Mouse (Mus musculus) embryonic facial prominence, embryonic 13.5 days (tissue): ENCODE data around the gene Art4. TPM values are rescaled to one million over a fixed set of nuclear protein-coding genes. Genes with fewer than 3 reads are reported as not detected.
A peak's percentile ranks its signal among the peaks of the same experiment; 100 is the strongest.

Experiments used
- ATAC-seq: fragments of 200-750 bp; cut with Nextera tagmentation; 2 replicates; pipeline ENCODE4 v1.8.0; 2017; ENCODE audit warnings: low read depth; ENCODE audit not compliant: insufficient number of reproducible peaks, insufficient read depth, low FRiP score, low TSS enrichment
- H3K27ac ChIP-seq: fragments of 300-500 bp; sonication (generic); 2 replicates; pipeline ENCODE4 v1.5.1; 2015; ENCODE audit warnings: moderate library complexity, mild to moderate bottlenecking, inconsistent platforms
- H3K27me3 ChIP-seq: fragments of 300-500 bp; sonication (generic); 2 replicates; pipeline ENCODE4 v1.6.1; 2015; ENCODE audit warnings: mild to moderate bottlenecking, inconsistent platforms
- H3K36me3 ChIP-seq: fragments of 300-500 bp; sonication (generic); 2 replicates; pipeline ENCODE4 v1.6.1; 2015; ENCODE audit warnings: mild to moderate bottlenecking, inconsistent platforms
- H3K4me1 ChIP-seq: fragments of 300-500 bp; sonication (generic); 2 replicates; pipeline ENCODE4 v1.6.1; 2015; ENCODE audit warnings: inconsistent platforms
- H3K4me2 ChIP-seq: fragments of 300-500 bp; sonication (generic); 2 replicates; pipeline ENCODE4 v1.6.1; 2015; ENCODE audit warnings: moderate library complexity, mild to moderate bottlenecking, inconsistent platforms
- H3K4me3 ChIP-seq: fragments of 300-500 bp; sonication (generic); 2 replicates; pipeline ENCODE4 v1.5.1; 2015; ENCODE audit warnings: mild to moderate bottlenecking, inconsistent platforms
- H3K9ac ChIP-seq: fragments of 300-500 bp; sonication (generic); 2 replicates; pipeline ENCODE4 v1.6.1; 2015; ENCODE audit warnings: mild to moderate bottlenecking, inconsistent platforms
- H3K9me3 ChIP-seq: fragments of 300-500 bp; sonication (generic); 2 replicates; pipeline ENCODE4 v1.6.1; 2016; ENCODE audit warnings: inconsistent platforms
- WGBS: fragments of 180-500 bp; shearing (Covaris S2); methylation state at CpG from one replicate; pipeline ENCODE4 v1.1.7; 2015; ENCODE audit warnings: mixed read lengths; 5-methylcytosine and 5-hydroxymethylcytosine counted together
- polyA plus RNA-seq: library from polyadenylated mRNA; unstranded; fragments of >200 nt; fragmentation: Nextera tagmentation; extraction: Ambion mirVana; gene quantifications from 2 replicates; pipeline ENCODE4 v1.2.1, GENCODE M21; 2015

The Art4 gene
- 2.8 and 3.1 TPM in 2 replicates for polyA plus RNA-seq

DNA sequence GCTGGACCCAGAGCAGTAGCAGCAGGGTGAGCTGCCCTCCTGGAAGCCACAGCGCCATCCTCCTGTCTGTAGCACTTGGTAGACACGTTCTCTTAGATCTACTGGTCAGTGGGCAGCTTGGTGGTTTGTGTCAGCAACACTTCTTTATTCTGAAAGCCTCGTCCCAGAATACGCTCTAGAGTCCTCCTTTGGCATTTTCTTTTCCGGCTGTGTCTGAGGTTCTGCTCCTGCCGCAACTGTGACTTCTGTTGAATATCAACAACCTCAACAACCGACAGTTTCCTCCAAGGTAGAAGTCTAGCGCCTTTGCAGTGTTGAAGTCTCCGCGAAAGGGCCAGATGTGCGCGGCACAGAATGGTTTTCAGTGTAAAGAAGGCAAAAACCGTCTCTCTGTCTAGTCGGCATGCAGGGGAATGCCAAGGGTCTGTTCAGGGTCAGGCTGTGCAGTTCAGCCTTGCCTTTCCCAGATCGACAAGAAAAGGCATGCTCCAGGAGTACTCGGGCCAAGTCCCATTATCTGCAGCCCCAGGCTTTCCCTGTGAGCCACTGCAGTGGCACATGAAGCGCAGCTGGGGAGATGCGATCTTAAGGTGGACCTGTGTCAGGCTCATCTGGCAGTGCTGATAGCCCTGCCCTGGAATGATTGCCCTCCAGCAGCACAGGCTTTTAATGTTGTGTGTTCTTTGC lies at the start of gene Art4:
Art4 (minus strand) TSS at position 548 of the 687 bp plus-strand sequence.
- Histone ChIP-seq H3K27ac (peak within 1 kb of the TSS; percentile 66), H3K4me1 (peaks cover 28% of the 10 kb centered on the region), H3K4me2 (peak within 1 kb of the TSS; percentile 42), H3K9me3 (no peaks in the 10 kb centered on the region), H3K9ac (peak within 1 kb of the TSS; percentile 46), H3K4me3 (peak within 1 kb of the TSS; percentile 6), H3K36me3 (no peaks in the 10 kb centered on the region), H3K27me3 (no peaks in the 10 kb centered on the region)
- WGBS: 47% methylated on average over 18 of the region's 18 CpGs
- ATAC-seq: no peak

DNA sequence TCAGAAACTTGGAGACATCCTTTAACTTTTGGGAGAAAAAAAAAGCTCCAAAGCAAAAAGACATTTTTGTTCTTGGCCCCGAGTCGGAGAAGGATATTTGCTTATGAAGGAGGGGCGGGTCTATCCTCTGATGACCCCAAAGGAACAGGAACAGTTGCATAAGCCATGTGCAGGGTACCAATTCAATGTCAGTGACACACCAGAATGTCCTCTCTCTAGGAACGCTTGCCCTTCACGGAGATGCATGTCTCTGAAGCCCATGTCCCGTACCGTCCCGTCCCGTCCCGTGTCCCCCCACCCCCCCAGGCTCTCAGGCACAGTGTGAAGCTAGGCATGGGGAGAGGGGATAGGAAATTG lies 49.4 kb upstream of the Art4 start:
- WGBS: 57% methylated on average over 10 of the region's 10 CpGs

DNA sequence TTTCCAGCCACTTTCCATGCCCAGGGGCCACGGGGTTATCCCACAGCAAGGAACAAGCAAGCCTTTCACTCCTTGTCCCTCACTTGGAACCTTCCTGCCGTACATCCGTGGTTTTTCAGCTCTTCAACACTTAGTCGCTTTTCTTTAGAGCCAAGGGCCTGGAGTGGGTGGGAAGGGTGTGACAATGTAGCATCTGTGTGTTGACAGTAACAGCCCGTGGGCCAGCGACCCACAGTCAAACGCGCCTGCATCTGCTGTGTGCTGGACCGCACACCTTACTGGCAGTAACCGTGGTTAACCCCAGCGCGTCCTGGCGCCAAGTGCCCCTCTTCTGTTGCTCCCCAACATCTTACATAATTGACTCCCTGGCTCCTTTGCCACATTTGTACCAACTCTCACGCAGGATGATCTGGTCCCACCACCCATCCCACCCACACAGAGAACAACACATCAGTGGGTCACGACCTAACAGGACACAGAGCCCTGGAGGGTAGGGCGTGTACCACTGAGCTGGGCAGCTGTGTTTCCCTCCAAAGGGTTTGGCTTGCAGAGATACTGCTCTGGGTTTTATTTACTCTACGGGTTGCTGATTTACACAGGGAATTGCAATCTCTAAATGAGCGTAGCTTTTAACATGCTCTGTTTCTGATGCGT lies 48.9 kb upstream of the Art4 start:
- Histone ChIP-seq H3K9ac (no peak overlapping the region), H3K4me1 (peaks cover 30% of the 10 kb centered on the region), H3K4me2 (no peak overlapping the region), H3K27ac (peak overlapping the region; percentile 16; the same call in 1 of the 2 replicates), H3K4me3 (no peak overlapping the region), H3K36me3 (no peaks in the 10 kb centered on the region), H3K27me3 (no peaks in the 10 kb centered on the region), H3K9me3 (no peaks in the 10 kb centered on the region)
- 53% methylated on average over 19 of the region's 19 CpGs for WGBS
- ATAC-seq: no peak

More for the DNA sequence above, 49.4 kb upstream of the Art4 start:
- no peaks in the 10 kb centered on the region for H3K27me3 ChIP-seq
- 0 out of 2 replicates have a peak overlapping the region, but pooled peaks have one; percentile 16 for H3K27ac ChIP-seq
- H3K9ac ChIP-seq: no peak overlapping the region
- peaks cover 30% of the 10 kb centered on the region for H3K4me1 ChIP-seq
- H3K4me3 ChIP-seq: no peak overlapping the region
- H3K36me3 ChIP-seq: no peaks in the 10 kb centered on the region
- peak overlapping the region; percentile 21; the same call in 1 of the 2 replicates for H3K4me2 ChIP-seq
- no peak for ATAC-seq
- H3K9me3 ChIP-seq: no peaks in the 10 kb centered on the region

DNA sequence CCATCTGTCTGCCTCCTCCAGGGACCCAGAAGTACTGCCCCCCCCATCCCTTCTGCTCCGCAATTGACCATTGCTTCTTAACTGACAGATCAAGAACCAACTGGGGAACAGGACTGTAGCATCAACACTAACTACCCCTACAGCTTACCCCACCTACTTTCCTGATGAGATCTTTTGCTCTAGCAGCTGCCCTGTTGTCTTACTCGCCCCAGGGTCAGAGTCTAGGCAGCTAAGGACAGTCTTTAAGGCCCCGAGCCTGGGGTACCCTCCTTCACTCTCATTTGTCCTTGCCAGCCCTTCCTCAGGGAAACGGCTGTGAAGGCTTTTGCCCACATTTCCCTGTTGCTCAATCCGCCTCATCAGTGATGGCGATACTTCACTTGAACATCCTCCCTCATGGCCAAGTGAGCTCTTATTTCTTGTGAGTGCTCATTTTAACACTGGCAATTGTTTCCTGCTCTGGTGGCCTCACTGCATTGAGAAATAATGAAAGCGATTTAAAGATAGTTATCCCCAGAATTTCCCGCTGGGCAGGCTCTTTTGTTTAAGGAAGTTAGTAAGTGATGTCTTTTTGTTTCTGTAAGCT lies 46.4 kb upstream of the Art4 start:
- no peak overlapping the region for H3K4me3 ChIP-seq
- no peak for ATAC-seq
- WGBS: 65% methylated on average over 8 of the region's 8 CpGs
- H3K9me3 ChIP-seq: no peaks in the 10 kb centered on the region
- H3K27me3 ChIP-seq: no peaks in the 10 kb centered on the region
- H3K4me1 ChIP-seq: peaks cover 19% of the 10 kb centered on the region
- H3K9ac ChIP-seq: no peak overlapping the region
- H3K4me2 ChIP-seq: no peak overlapping the region
- no peak overlapping the region for H3K27ac ChIP-seq
- no peaks in the 10 kb centered on the region for H3K36me3 ChIP-seq

DNA sequence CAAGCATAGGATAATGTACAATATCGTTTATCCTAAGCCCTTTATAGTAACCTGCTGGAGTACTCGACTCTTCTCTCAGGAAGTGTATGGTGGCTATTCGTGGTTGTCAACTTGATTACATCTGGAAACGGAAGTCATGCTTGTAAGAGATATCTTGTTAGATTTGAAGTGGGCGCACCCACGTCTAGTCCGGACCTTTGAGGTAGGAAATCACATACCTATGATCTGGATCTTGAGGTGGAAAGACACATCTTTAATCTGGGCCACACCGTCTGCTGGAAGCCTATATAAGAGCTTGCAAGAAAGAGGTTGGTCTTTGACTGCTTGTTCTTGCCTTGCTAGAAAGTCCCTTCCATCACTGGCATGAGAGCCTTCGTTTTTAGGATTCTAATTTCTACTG lies 45.0 kb upstream of the Art4 start:
- Histone ChIP-seq H3K4me3 (no peak overlapping the region), H3K36me3 (no peaks in the 10 kb centered on the region), H3K4me2 (no peak overlapping the region), H3K9me3 (no peaks in the 10 kb centered on the region), H3K9ac (no peak overlapping the region), H3K4me1 (peaks cover 23% of the 10 kb centered on the region), H3K27ac (no peak overlapping the region), H3K27me3 (no peaks in the 10 kb centered on the region)
- no peak for ATAC-seq
- WGBS: 80% methylated on average over 9 of the region's 9 CpGs

DNA sequence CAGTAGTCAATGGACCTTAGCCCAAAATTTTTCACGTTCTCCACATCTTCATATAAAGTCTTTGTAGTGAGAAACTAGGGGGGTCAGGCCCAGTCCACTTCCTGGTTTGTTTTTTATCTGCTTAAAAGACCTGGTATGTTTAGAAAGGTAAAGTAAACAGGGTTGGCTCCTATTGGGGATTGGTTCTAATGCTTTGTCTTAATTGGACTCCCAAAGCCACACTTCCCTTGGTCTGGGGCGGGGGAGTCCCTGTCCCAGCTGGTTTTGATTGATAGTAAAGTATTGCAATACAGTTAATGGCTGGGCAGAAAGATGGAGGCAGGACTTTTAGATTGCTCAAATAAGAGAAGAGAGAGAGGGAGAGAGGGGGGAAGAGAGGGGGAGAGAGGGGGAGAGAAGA lies 43.5 kb upstream of the Art4 start:
- H3K4me1 ChIP-seq: peaks cover 8% of the 10 kb centered on the region
- WGBS: 64% methylated on average over 2 of the region's 2 CpGs
- H3K4me3 ChIP-seq: no peak overlapping the region
- ATAC-seq: no peak
- no peak overlapping the region for H3K9ac ChIP-seq
- no peak overlapping the region for H3K27ac ChIP-seq
- no peaks in the 10 kb centered on the region for H3K36me3 ChIP-seq
- no peaks in the 10 kb centered on the region for H3K27me3 ChIP-seq
- H3K9me3 ChIP-seq: no peaks in the 10 kb centered on the region
- no peak overlapping the region for H3K4me2 ChIP-seq

DNA sequence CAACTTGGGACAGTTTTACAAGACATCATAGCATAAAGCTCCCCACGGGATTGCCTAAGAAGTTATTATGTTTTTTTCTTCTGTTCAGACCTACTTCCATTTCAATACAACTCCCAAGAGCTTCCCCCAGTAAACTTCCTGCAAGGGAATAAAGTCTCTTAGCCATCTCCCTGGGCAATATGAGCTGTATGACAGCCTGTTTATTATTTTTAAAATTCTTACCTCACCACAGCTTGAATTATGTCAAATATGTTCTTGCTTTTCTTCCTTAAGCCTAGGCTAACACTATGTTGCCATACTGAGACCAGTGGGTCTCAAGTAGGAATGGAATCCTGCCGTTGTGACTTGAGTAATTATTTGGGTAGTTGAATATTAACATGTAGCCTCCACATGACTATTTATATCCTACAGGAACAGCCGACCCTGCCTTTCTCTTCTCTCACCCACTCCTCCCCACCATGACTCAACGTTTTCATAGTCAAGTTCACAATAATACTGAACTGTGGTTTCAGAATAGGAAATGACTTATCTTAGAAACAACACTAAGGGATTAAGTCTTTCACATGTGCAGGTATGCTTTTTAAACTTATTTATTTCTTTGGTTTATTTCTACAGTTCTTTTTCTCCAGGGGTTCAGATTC lies 43.0 kb upstream of the Art4 start:
- H3K27ac ChIP-seq: no peak overlapping the region
- H3K9me3 ChIP-seq: no peaks in the 10 kb centered on the region
- no peak overlapping the region for H3K9ac ChIP-seq

DNA sequence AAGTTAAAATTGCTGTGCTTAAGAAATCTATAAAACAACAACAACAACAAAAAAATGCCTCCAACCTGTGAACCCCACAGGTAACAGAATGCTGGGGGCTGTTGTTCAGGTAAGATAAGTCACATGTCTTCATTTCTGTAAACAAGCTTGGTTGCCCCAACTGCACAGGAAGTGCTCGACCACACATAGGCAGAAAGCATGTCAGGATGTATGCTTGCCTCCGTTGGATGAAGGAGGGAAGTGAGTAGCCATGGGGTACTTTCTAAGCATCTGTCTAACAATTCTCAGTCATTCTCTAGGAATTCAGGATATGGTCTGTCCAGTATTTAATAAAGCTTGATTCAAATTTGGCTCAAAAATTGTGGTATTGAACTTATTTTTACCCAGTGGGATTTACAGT lies 41.4 kb upstream of the Art4 start:
- Histone ChIP-seq H3K36me3 (no peaks in the 10 kb centered on the region), H3K9ac (no peak overlapping the region), H3K27me3 (no peaks in the 10 kb centered on the region), H3K4me1 (peaks cover 12% of the 10 kb centered on the region), H3K9me3 (no peaks in the 10 kb centered on the region), H3K27ac (no peak overlapping the region), H3K4me2 (no peak overlapping the region), H3K4me3 (no peak overlapping the region)
- no peak for ATAC-seq
- 79% methylated on average over 2 of the region's 2 CpGs for WGBS

More for the DNA sequence above, 43.0 kb upstream of the Art4 start:
- WGBS: 71% methylated on average over 4 of the region's 4 CpGs
- no peak for ATAC-seq
- H3K4me2 ChIP-seq: no peak overlapping the region
- H3K4me1 ChIP-seq: peaks cover 8% of the 10 kb centered on the region
- no peak overlapping the region for H3K4me3 ChIP-seq
- H3K27me3 ChIP-seq: no peaks in the 10 kb centered on the region
- no peaks in the 10 kb centered on the region for H3K36me3 ChIP-seq

DNA sequence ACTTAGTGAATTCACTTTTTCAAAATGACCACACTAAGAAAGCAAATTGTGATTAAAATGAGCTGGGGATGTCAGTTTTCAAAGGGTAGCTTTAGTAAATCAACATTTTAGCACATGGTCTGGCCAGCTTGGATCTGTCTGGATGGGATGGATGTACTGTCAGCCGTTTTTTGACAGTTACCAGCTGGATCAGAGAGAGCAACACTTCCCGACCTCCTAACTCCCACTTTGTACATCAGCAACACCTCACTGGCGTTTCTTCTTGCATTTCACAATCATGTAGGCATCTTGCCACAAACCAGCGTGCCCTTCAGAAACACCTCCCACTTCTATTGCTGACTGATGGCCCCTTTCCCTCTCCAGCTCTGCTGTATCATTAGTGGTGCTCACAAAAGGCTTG lies 40.7 kb upstream of the Art4 start:
- ATAC-seq: no peak
- no peaks in the 10 kb centered on the region for H3K27me3 ChIP-seq
- WGBS: 59% methylated on average over 4 of the region's 4 CpGs
- no peak overlapping the region for H3K4me2 ChIP-seq
- no peak overlapping the region for H3K9ac ChIP-seq
- no peaks in the 10 kb centered on the region for H3K36me3 ChIP-seq
- H3K9me3 ChIP-seq: no peaks in the 10 kb centered on the region
- H3K4me1 ChIP-seq: peaks cover 11% of the 10 kb centered on the region
- H3K27ac ChIP-seq: peak overlapping the region; percentile 51
- no peak overlapping the region for H3K4me3 ChIP-seq

DNA sequence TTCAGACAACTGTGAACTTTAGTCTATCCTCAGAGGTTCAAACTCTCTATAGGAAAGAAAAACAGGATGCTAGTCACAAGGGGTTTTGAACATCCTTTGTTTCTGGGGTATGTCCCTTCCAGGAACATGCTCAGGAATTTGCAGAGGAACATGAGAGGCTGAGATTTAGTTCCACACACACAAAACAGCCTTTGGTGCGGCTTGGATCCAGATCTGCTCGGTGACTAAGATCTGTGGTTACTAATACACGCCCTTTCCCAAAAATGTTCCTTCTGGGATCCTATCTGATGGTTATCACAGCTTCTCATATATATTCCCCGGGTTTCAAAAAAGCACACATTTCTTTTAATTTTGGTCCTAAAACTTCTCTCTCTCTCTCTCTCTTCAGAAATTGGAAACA lies 40.3 kb upstream of the Art4 start:
- Histone ChIP-seq H3K4me3 (no peak overlapping the region), H3K36me3 (no peaks in the 10 kb centered on the region), H3K27me3 (no peaks in the 10 kb centered on the region), H3K27ac (peak overlapping the region; percentile 51; the same call in 1 of the 2 replicates), H3K9ac (no peak overlapping the region), H3K9me3 (no peaks in the 10 kb centered on the region), H3K4me1 (peaks cover 11% of the 10 kb centered on the region), H3K4me2 (no peak overlapping the region)
- WGBS: 50% methylated on average over 4 of the region's 4 CpGs
- ATAC-seq: no peak

DNA sequence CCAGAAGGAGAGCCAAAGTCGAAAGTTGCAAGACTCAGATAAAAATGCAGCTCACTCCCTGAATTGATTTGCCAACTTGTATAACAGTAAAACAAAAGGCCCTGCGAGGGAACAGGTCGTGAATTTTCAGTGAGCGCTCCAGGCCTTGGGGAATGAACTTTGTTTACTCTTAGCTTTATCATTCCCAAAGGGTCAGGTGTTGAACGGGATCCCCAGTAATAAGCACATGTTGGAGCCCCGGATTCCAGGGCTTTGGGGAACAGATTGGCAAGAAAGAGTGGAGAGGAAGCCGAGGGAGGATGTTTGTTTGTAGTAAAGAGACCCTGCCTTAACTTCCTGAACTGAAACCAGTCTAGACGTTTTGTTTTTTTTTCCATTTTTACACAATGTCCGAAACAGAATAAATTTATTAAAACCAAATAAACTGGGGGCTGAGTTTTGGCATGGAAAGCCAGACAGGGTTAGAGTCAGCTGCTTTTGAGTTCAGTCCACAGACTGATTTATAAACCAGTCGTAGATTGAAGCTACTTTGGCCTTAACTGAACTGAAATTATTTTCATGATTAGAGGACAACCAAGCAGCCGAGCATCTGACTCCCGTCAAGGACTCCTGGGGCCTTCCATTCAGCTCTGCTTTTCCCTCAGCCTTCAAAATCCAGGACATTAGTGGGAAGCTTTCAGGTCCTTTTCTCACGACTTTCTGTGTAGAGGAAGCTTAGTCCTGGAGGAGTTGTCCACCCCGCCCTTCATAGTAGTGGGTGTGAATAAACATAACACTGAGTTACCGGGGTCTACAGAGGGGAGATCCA lies 37.2 kb upstream of the Art4 start:
- no peak overlapping the region for H3K9ac ChIP-seq
- H3K4me3 ChIP-seq: no peak overlapping the region
- H3K27ac ChIP-seq: no peak overlapping the region
- H3K4me1 ChIP-seq: peaks cover 11% of the 10 kb centered on the region
- no peaks in the 10 kb centered on the region for H3K27me3 ChIP-seq
- H3K4me2 ChIP-seq: no peak overlapping the region
- 50% methylated on average over 15 of the region's 15 CpGs for WGBS
- no peaks in the 10 kb centered on the region for H3K9me3 ChIP-seq
- no peak for ATAC-seq
- no peaks in the 10 kb centered on the region for H3K36me3 ChIP-seq
